In the genomic region with DNA sequence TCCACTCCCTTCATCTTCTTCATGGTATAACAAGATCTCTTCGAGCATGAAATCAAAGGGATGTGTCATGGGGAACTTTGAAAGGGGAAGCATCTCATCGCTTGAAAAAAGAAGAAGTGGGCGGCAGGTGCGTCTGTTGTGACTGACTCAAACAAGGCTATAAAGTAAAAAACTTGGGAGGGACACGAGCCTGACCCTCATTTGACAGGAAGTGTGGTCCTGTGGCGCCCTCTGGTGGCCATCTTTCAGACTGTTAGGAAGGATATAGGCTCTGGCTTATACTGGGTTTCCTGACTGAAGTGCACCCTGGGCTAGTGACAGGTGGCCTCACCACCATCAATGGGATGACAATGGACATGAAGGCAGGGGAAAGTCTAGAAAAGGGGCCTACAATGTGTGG, we compare ENCODE assay signal across 9 mouse cellular contexts. TPM values are rescaled to one million over a fixed set of nuclear protein-coding genes. Genes with fewer than 3 reads are reported as not detected.
DNase-seq lines count a peak whose midpoint lies in the region; TF ChIP-seq lines count a peak whose summit lies in the region.
"Had no signal": no experiment of that assay in that cellular context is flagged by ENCODE, and none has a peak within 500 bp of the region (broad histone marks: within the 10 kb centered on the region; RNA-seq: fewer than 3 reads in every experiment).

No protein-coding gene starts in this region.

- no peak overlapping the region for H3K4me3 ChIP-seq in E14TG2a.4 (replicated peaks; ENCODE audit: low read length)
- H3K4me3 ChIP-seq: limb, embryonic 12.5 days had no signal

- H3K9me3 ChIP-seq in E14TG2a.4 (ENCODE audit: low read length) = no peaks in the 10 kb centered on the region
- H3K9me3 ChIP-seq: limb, embryonic 12.5 days had no signal

- peaks cover 10% of the 10 kb centered on the region for H3K27me3 ChIP-seq in E14TG2a.4 (ENCODE audit: insufficient read depth, low read length)

- H3K36me3 ChIP-seq in E14TG2a.4 (ENCODE audit: insufficient read depth, low read length) = no peaks in the 10 kb centered on the region
- H3K36me3 ChIP-seq: limb, embryonic 12.5 days had no signal

- H3K4me1 ChIP-seq in E14TG2a.4 (replicated peaks; ENCODE audit: low read depth, low read length) = peaks cover 55% of the 10 kb centered on the region

- peak; percentile 58 for TF ChIP-seq CTCF in E14TG2a.4 (conservative IDR thresholded peaks at IDR 0.05; ENCODE audit: low read length)

- intact Hi-C loops in heart, postnatal 10 days (cut with DNase I) = loop anchor here (1.0 kb wide), 1 partner anchor 18 kb away; no protein-coding TSS in a partner anchor

- peak; percentile 93 for DNase-seq in adrenal gland, postnatal 10 days
- DNase-seq in embryo, embryonic 11 days = peak; percentile 85
- DNase-seq in heart, postnatal 10 days = peak; percentile 82 to 95
- peak; percentile 82 for DNase-seq in layer of hippocampus, adult 9-10 months (ENCODE audit: low spot score)
- peak; percentile 93 for DNase-seq in lung, postnatal 36 days
- peak; percentile 89 to 93 for DNase-seq in right cerebral cortex, postnatal 10 days (ENCODE audit: low spot score in 2 of 2)
- DNase-seq in urinary bladder, postnatal 25 days (ENCODE audit: low spot score) = peak; percentile 87

RNA-seq across cellular contexts. Expression of a gene that starts 6.5 kb away (rescaled TPM):
- 1 to 10 TPM; 1.1 to 4.1 TPM for total RNA-seq in adrenal gland, postnatal 10 days (2021)
- total RNA-seq in heart, postnatal 10 days (2021) = 1 to 10 TPM in 1 of 2 experiments, under 1 TPM in 1; 0.84 to 3.1 TPM

RNA-seq across cellular contexts. Expression of a gene that starts 10.5 kb away (rescaled TPM):
- not detected for total RNA-seq in adrenal gland, postnatal 10 days (2021)
- not detected for total RNA-seq in heart, postnatal 10 days (2021)

RNA-seq across cellular contexts. Expression of a gene that starts 21.0 kb away (rescaled TPM):
- total RNA-seq in adrenal gland, postnatal 10 days (2021) = 10 to 100 TPM in 1 of 2 experiments, 1 to 10 TPM in 1; 9.8 to 15.0 TPM
- 10 to 100 TPM; 17.5 to 23.3 TPM for total RNA-seq in heart, postnatal 10 days (2021)

RNA-seq across cellular contexts. Expression of a gene that starts 29.5 kb away (rescaled TPM):
- total RNA-seq in adrenal gland, postnatal 10 days (2021) = 1 to 10 TPM; 7.1 to 8.2 TPM
- 1 to 10 TPM; 8.7 to 9.2 TPM for total RNA-seq in heart, postnatal 10 days (2021)
